ENCODE assay signal across 20 mouse cellular contexts in genomic region chr16:15493236-15493635, GRCm38 (mm10).
DNase-seq lines count a peak whose midpoint lies in the region; ATAC-seq and TF ChIP-seq lines count a peak whose summit lies in the region.
"Had no signal": no experiment of that assay in that cellular context is flagged by ENCODE, and none has a peak within 500 bp of the region (broad histone marks: within the 10 kb centered on the region; RNA-seq: fewer than 3 reads in every experiment).

No protein-coding gene starts in this region.

- H3K36me3 ChIP-seq in limb, embryonic 15.5 days, result no peaks in the 10 kb centered on the region
- no peaks in the 10 kb centered on the region for H3K36me3 ChIP-seq in limb, embryonic 10.5 days
- H3K36me3 ChIP-seq: embryonic facial prominence, embryonic 13.5 days; embryonic facial prominence, embryonic 15.5 days; forebrain, embryonic 15.5 days had no signal

- no peak for TF ChIP-seq CTCF in embryonic fibroblast, embryonic 13.5 days (IDR thresholded peaks at IDR 0.05; ENCODE audit: borderline replicate concordance, insufficient read depth, low read length)

- H3K4me1 ChIP-seq in limb, embryonic 15.5 days, result no peaks in the 10 kb centered on the region
- H3K4me1 ChIP-seq in limb, embryonic 10.5 days, result no peaks in the 10 kb centered on the region
- H3K4me1 ChIP-seq in embryonic fibroblast, embryonic 13.5 days (ENCODE audit: control insufficient read depth, insufficient read depth, low read length), result no peaks in the 10 kb centered on the region
- H3K4me1 ChIP-seq: embryonic facial prominence, embryonic 13.5 days; embryonic facial prominence, embryonic 15.5 days; forebrain, embryonic 13.5 days; forebrain, embryonic 15.5 days had no signal

- TF ChIP-seq POLR2A in embryonic fibroblast, embryonic 13.5 days (IDR thresholded peaks at IDR 0.05; ENCODE audit: low read depth, low read length), result no peak

- no peaks in the 10 kb centered on the region for H3K9me3 ChIP-seq in limb, embryonic 15.5 days
- no peaks in the 10 kb centered on the region for H3K9me3 ChIP-seq in limb, embryonic 10.5 days (replicated peaks)
- H3K9me3 ChIP-seq: embryonic facial prominence, embryonic 13.5 days; embryonic facial prominence, embryonic 15.5 days; forebrain, embryonic 13.5 days; forebrain, embryonic 15.5 days had no signal

- ATAC-seq in limb, embryonic 15.5 days (ENCODE audit: insufficient number of reproducible peaks, low FRiP score, low TSS enrichment, low read depth), result no peak
- ATAC-seq: activated CD4-positive, CD25-positive, alpha-beta regulatory T cell, adult 4 months; forebrain, embryonic 13.5 days; forebrain, embryonic 15.5 days; forebrain, postnatal 0 days; Patski had no signal

- no peak overlapping the region for H3K4me2 ChIP-seq in limb, embryonic 15.5 days
- H3K4me2 ChIP-seq: embryonic facial prominence, embryonic 13.5 days; embryonic facial prominence, embryonic 15.5 days; forebrain, embryonic 13.5 days; forebrain, embryonic 15.5 days had no signal

- no peaks in the 10 kb centered on the region for H3K27me3 ChIP-seq in limb, embryonic 15.5 days
- no peaks in the 10 kb centered on the region for H3K27me3 ChIP-seq in limb, embryonic 10.5 days (ENCODE audit: low read depth, poor library complexity, severe bottlenecking)
- H3K27me3 ChIP-seq: embryonic facial prominence, embryonic 13.5 days; embryonic facial prominence, embryonic 15.5 days; forebrain, embryonic 13.5 days; forebrain, embryonic 15.5 days had no signal

- H3K4me3 ChIP-seq in limb, embryonic 15.5 days, result no peak overlapping the region
- H3K4me3 ChIP-seq in limb, embryonic 10.5 days, result no peak overlapping the region
- no peak overlapping the region for H3K4me3 ChIP-seq in embryonic fibroblast, embryonic 13.5 days (ENCODE audit: insufficient read depth, low read length)
- H3K4me3 ChIP-seq: embryonic facial prominence, embryonic 13.5 days; embryonic facial prominence, embryonic 15.5 days; forebrain, embryonic 13.5 days; forebrain, embryonic 15.5 days had no signal

- WGBS in limb, embryonic 15.5 days, result 64% methylated on average over 2 of the region's 2 CpGs
- 81% methylated on average over 2 of the region's 2 CpGs for WGBS in limb, embryonic 10.5 days

- DNase-seq in limb, embryonic 10.5 days (ENCODE audit: low spot score), result no peak
- DNase-seq in 3T3-L1 (ENCODE audit: low read depth, low spot score), result peak; percentile 71
- DNase-seq in urinary bladder, postnatal 10 days (ENCODE audit: low spot score), result no peak
- DNase-seq: adrenal gland, adult 8-10 months; adrenal gland, postnatal 36 days; cerebellum, adult 11-12 months; cerebellum, adult 2 months; cerebellum, adult 9-11 months; cerebellum, postnatal 14 days; cerebellum, postnatal 36 days; embryo, embryonic 11 days; forebrain, postnatal 0 days had no signal

- 0 out of 2 replicates have a peak overlapping the region, but pooled peaks have one; percentile 6 for H3K27ac ChIP-seq in limb, embryonic 15.5 days
- no peak overlapping the region for H3K27ac ChIP-seq in limb, embryonic 10.5 days
- H3K27ac ChIP-seq in embryonic fibroblast, embryonic 13.5 days (ENCODE audit: insufficient read depth, low read length), result peak overlapping the region; percentile 29; the same call in 1 of the 2 replicates
- H3K27ac ChIP-seq: embryonic facial prominence, embryonic 13.5 days; embryonic facial prominence, embryonic 15.5 days; forebrain, embryonic 13.5 days; forebrain, embryonic 15.5 days had no signal

- no peak overlapping the region for H3K9ac ChIP-seq in limb, embryonic 15.5 days
- H3K9ac ChIP-seq: embryonic facial prominence, embryonic 13.5 days; embryonic facial prominence, embryonic 15.5 days; forebrain, embryonic 13.5 days; forebrain, embryonic 15.5 days; forebrain, postnatal 0 days had no signal
